12 mouse cellular contexts compared by ENCODE assay signal in the genomic region with DNA sequence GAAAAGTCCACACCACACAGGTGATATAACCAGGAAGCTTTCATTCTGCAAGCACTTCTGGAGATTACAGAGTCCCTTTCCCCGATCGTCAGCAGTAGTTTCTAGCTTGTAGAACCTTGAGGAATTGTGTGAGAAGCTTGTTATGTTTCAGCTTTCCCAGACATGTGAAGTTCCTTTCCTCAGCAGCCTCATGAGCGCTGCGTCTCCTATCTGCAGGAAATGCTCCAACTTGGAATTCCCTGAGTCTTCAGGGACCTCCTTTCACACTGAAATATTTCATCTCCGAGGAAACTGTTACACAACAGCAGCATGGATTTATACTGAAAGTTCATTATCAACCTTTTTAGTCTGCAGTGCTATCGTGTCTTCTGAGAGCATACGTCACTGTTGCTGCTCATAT.
DNase-seq lines count a peak whose midpoint lies in the region; ATAC-seq and TF ChIP-seq lines count a peak whose summit lies in the region.
"Had no signal": no experiment of that assay in that cellular context is flagged by ENCODE, and none has a peak within 500 bp of the region (broad histone marks: within the 10 kb centered on the region; RNA-seq: fewer than 3 reads in every experiment).

No protein-coding gene starts in this region.

- no peak; the same call in 1 of the 2 replicates for TF ChIP-seq CTCF in heart, postnatal 0 days (IDR thresholded peaks at IDR 0.05; ENCODE audit: low read depth)

- H3K27ac ChIP-seq in heart, embryonic 10.5 days = no peak overlapping the region
- no peak overlapping the region for H3K27ac ChIP-seq in heart, postnatal 0 days (ENCODE audit: low read depth)
- H3K27ac ChIP-seq: limb, embryonic 13.5 days; midbrain, embryonic 10.5 days; neural tube, embryonic 15.5 days had no signal

- no peak overlapping the region for H3K4me3 ChIP-seq in heart, embryonic 10.5 days
- H3K4me3 ChIP-seq in heart, postnatal 0 days (ENCODE audit: low read depth, low read length) = no peak overlapping the region
- H3K4me3 ChIP-seq: limb, embryonic 13.5 days; midbrain, embryonic 10.5 days; neural tube, embryonic 15.5 days had no signal

- peak; percentile 95 for DNase-seq in heart, adult 11 months
- DNase-seq in heart, embryonic 10.5 days (ENCODE audit: low spot score) = no peak
- peak; percentile 15 to 23 for DNase-seq in right cerebral cortex, adult 2 months (ENCODE audit: low spot score in 2 of 2)
- no peak for DNase-seq in right cerebral cortex, postnatal 14 days
- DNase-seq in heart, postnatal 0 days (ENCODE audit: low spot score) = peak; percentile 51
- peak; percentile 10 for DNase-seq in skeletal muscle tissue, adult 2 months (ENCODE audit: low read depth, low spot score)
- DNase-seq in ovary, postnatal 10 days (ENCODE audit: low spot score) = no peak
- no peak for DNase-seq in cerebellum, postnatal 36 days
- DNase-seq: spleen, adult 18-20 months had no signal

- H3K9me3 ChIP-seq in heart, embryonic 10.5 days = no peaks in the 10 kb centered on the region
- no peaks in the 10 kb centered on the region for H3K9me3 ChIP-seq in heart, postnatal 0 days (replicated peaks; ENCODE audit: control insufficient read depth, low read length)
- H3K9me3 ChIP-seq: limb, embryonic 13.5 days; midbrain, embryonic 10.5 days; neural tube, embryonic 15.5 days had no signal

- H3K9ac ChIP-seq in heart, postnatal 0 days (replicated peaks; ENCODE audit: low read depth, low read length) = no peak overlapping the region
- H3K9ac ChIP-seq: limb, embryonic 13.5 days; neural tube, embryonic 15.5 days had no signal

- no peaks in the 10 kb centered on the region for H3K27me3 ChIP-seq in heart, embryonic 10.5 days (ENCODE audit: insufficient read depth, poor library complexity, severe bottlenecking)
- no peaks in the 10 kb centered on the region for H3K27me3 ChIP-seq in heart, postnatal 0 days (ENCODE audit: control insufficient read depth, insufficient read depth, low read length)
- H3K27me3 ChIP-seq: limb, embryonic 13.5 days; neural tube, embryonic 15.5 days had no signal

- no peaks in the 10 kb centered on the region for H3K36me3 ChIP-seq in heart, embryonic 10.5 days
- H3K36me3 ChIP-seq in heart, postnatal 0 days (replicated peaks; ENCODE audit: control insufficient read depth, insufficient read depth, low read length) = no peaks in the 10 kb centered on the region
- H3K36me3 ChIP-seq: limb, embryonic 13.5 days; midbrain, embryonic 10.5 days; neural tube, embryonic 15.5 days had no signal

- no peak for TF ChIP-seq EP300 in heart, postnatal 0 days (IDR thresholded peaks at IDR 0.05; ENCODE audit: low read depth)

- no peak for ATAC-seq in heart, postnatal 0 days (ENCODE audit: insufficient read depth, low read depth)

- peak overlapping the region; percentile 7 for H3K4me2 ChIP-seq in heart, postnatal 0 days (ENCODE audit: low read depth, low read length)
- H3K4me2 ChIP-seq: limb, embryonic 13.5 days; neural tube, embryonic 15.5 days had no signal

- no peaks in the 10 kb centered on the region for H3K4me1 ChIP-seq in heart, embryonic 10.5 days
- H3K4me1 ChIP-seq in heart, postnatal 0 days (ENCODE audit: control insufficient read depth, insufficient read depth) = no peaks in the 10 kb centered on the region
- H3K4me1 ChIP-seq: limb, embryonic 13.5 days; midbrain, embryonic 10.5 days; neural tube, embryonic 15.5 days had no signal

- 58% methylated on average over 7 of the region's 7 CpGs for WGBS in heart, embryonic 10.5 days
- 54% methylated on average over 7 of the region's 7 CpGs for WGBS in heart, postnatal 0 days

Comparison
In these comparisons a context has a peak if more than half of its experiments do, and no peak if none do; other contexts are left out.
1. DNase-seq: peak in heart, adult 11 months (single experiment), right cerebral cortex, adult 2 months (2 of 2), heart, postnatal 0 days (single experiment) and skeletal muscle tissue, adult 2 months (single experiment); none in heart, embryonic 10.5 days (single experiment), right cerebral cortex, postnatal 14 days (single experiment), ovary, postnatal 10 days (single experiment) and cerebellum, postnatal 36 days (0 of 2).